Comparison of ENCODE assay signal across 7 mouse cellular contexts in the genomic region with DNA sequence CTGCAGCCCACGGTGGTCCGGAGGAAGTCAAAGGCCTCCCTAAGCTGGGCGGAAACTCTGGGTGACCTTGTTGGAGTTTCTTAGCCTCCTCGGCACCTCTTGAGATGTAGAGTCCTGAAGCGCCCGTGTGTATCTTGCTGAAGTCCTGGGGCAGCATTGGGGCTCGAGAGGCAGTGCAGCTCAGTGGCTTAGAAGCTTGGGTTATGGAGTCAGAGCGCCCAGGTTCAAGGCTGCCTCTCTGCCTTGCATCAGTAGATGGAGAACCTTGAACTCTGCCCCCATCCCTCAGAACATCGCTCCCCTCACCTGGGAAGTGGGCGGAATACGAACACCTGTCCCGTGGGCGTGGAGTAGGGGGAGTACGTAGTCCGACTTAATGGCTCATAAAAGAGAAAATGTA. TPM values are rescaled to one million over a fixed set of nuclear protein-coding genes. Genes with fewer than 3 reads are reported as not detected.
DNase-seq lines count a peak whose midpoint lies in the region; ATAC-seq and TF ChIP-seq lines count a peak whose summit lies in the region.

No protein-coding gene starts in this region.

- H3K4me1 ChIP-seq in embryonic facial prominence, embryonic 15.5 days = peaks cover 22% of the 10 kb centered on the region
- no peaks in the 10 kb centered on the region for H3K4me1 ChIP-seq in intestine, postnatal 0 days (replicated peaks; ENCODE audit: control insufficient read depth, insufficient read depth, low read length)
- H3K4me1 ChIP-seq in neural tube, embryonic 13.5 days (replicated peaks) = peaks cover 29% of the 10 kb centered on the region

- peak overlapping the region; percentile 75 for H3K4me2 ChIP-seq in embryonic facial prominence, embryonic 15.5 days (replicated peaks)
- H3K4me2 ChIP-seq in intestine, postnatal 0 days (replicated peaks; ENCODE audit: low read depth) = peak overlapping the region; percentile 88
- H3K4me2 ChIP-seq in neural tube, embryonic 13.5 days = peak overlapping the region; percentile 81

- ATAC-seq in embryonic facial prominence, embryonic 15.5 days (ENCODE audit: insufficient number of reproducible peaks, low FRiP score, low TSS enrichment, low read depth) = no peak
- ATAC-seq in intestine, postnatal 0 days = peak; percentile 31; the same call in 1 of the 2 replicates
- ATAC-seq in neural tube, embryonic 13.5 days (ENCODE audit: low read depth) = no peak; the same call in 1 of the 2 replicates

- H3K36me3 ChIP-seq in embryonic facial prominence, embryonic 15.5 days = no peaks in the 10 kb centered on the region
- H3K36me3 ChIP-seq in intestine, postnatal 0 days (ENCODE audit: control insufficient read depth, insufficient read depth) = no peaks in the 10 kb centered on the region
- H3K36me3 ChIP-seq in neural tube, embryonic 13.5 days = no peaks in the 10 kb centered on the region

- H3K9me3 ChIP-seq in embryonic facial prominence, embryonic 15.5 days (replicated peaks) = no peaks in the 10 kb centered on the region
- H3K9me3 ChIP-seq in intestine, postnatal 0 days (ENCODE audit: control insufficient read depth) = no peaks in the 10 kb centered on the region
- no peaks in the 10 kb centered on the region for H3K9me3 ChIP-seq in neural tube, embryonic 13.5 days

- H3K27ac ChIP-seq in embryonic facial prominence, embryonic 15.5 days (replicated peaks) = peak overlapping the region; percentile 86
- H3K27ac ChIP-seq in intestine, postnatal 0 days (ENCODE audit: low read depth, low read length) = peak overlapping the region; percentile 80
- H3K27ac ChIP-seq in neural tube, embryonic 13.5 days (replicated peaks) = peak overlapping the region; percentile 78

- TF ChIP-seq CTCF in intestine, postnatal 0 days (IDR thresholded peaks at IDR 0.05; ENCODE audit: low read depth) = no peak

- WGBS in embryonic facial prominence, embryonic 15.5 days = 11% methylated on average over 15 of the region's 15 CpGs
- 7% methylated on average over 15 of the region's 15 CpGs for WGBS in intestine, postnatal 0 days
- WGBS in neural tube, embryonic 13.5 days = 9% methylated on average over 15 of the region's 15 CpGs

- H3K27me3 ChIP-seq in embryonic facial prominence, embryonic 15.5 days = no peaks in the 10 kb centered on the region
- H3K27me3 ChIP-seq in intestine, postnatal 0 days (replicated peaks; ENCODE audit: control insufficient read depth, insufficient read depth, low read length) = no peaks in the 10 kb centered on the region
- no peaks in the 10 kb centered on the region for H3K27me3 ChIP-seq in neural tube, embryonic 13.5 days

- H3K4me3 ChIP-seq in embryonic facial prominence, embryonic 15.5 days (replicated peaks) = peak overlapping the region; percentile 91
- H3K4me3 ChIP-seq in intestine, postnatal 0 days (ENCODE audit: low read depth, low read length) = peak overlapping the region; percentile 81
- peak overlapping the region; percentile 77 for H3K4me3 ChIP-seq in neural tube, embryonic 13.5 days

- peak; percentile 6 for DNase-seq in layer of hippocampus, adult 9-10 months (ENCODE audit: low spot score)
- no peak for DNase-seq in layer of hippocampus, adult 18-20 months (ENCODE audit: low spot score in 2 of 2)
- no peak for DNase-seq in spleen, postnatal 36 days (ENCODE audit: low spot score in 2 of 2)
- no peak for DNase-seq in left cerebral cortex, adult 8-10 months (ENCODE audit: low spot score in 2 of 2)

- peak overlapping the region; percentile 63 for H3K9ac ChIP-seq in embryonic facial prominence, embryonic 15.5 days
- peak overlapping the region; percentile 69 for H3K9ac ChIP-seq in intestine, postnatal 0 days (ENCODE audit: low read depth, low read length)
- H3K9ac ChIP-seq in neural tube, embryonic 13.5 days = peak overlapping the region; percentile 79

RNA-seq across cellular contexts. Expression of a gene that starts 0.4 kb away (rescaled TPM):
- 10 to 100 TPM; 16.8 to 20.4 TPM for total RNA-seq in layer of hippocampus, adult 18-20 months (2021)
- 12.5 and 13.0 TPM in 2 replicates for polyA plus RNA-seq in embryonic facial prominence, embryonic 15.5 days (2015; fragmentation: Nextera tagmentation; extraction: Ambion mirVana)
- 7.0 and 7.5 TPM in 2 replicates for polyA plus RNA-seq in intestine, postnatal 0 days (2015; fragmentation: Nextera tagmentation; extraction: Ambion mirVana)
- polyA plus RNA-seq in neural tube, embryonic 13.5 days (2015; fragmentation: Nextera tagmentation; extraction: Ambion mirVana) = 13.1 and 13.4 TPM in 2 replicates
- 10 to 100 TPM; 18.5 to 24.0 (median 20.4) TPM for total RNA-seq in left cerebral cortex, adult 8-10 months (2022)

RNA-seq across cellular contexts. Expression of a gene that starts 27.1 kb away (rescaled TPM):
- total RNA-seq in layer of hippocampus, adult 18-20 months (2021) = 1 to 10 TPM; 4.6 to 4.7 TPM
- polyA plus RNA-seq in embryonic facial prominence, embryonic 15.5 days (2015; fragmentation: Nextera tagmentation; extraction: Ambion mirVana) = 39.5 and 39.9 TPM in 2 replicates
- polyA plus RNA-seq in intestine, postnatal 0 days (2015; fragmentation: Nextera tagmentation; extraction: Ambion mirVana) = 15.0 and 15.4 TPM in 2 replicates
- polyA plus RNA-seq in neural tube, embryonic 13.5 days (2015; fragmentation: Nextera tagmentation; extraction: Ambion mirVana) = 9.4 and 11.0 TPM in 2 replicates
- total RNA-seq in left cerebral cortex, adult 8-10 months (2022) = 1 to 10 TPM; 1.2 to 2.5 (median 1.3) TPM
